Mouse (Mus musculus): ENCODE data around the gene Tomt.
A peak's percentile ranks its signal among the peaks of the same experiment; 100 is the strongest.

Gene Tomt

GRCm38 (mm10) chr7:101860978-101861377 lies 45.2 kb downstream of the Tomt start:
- DNase-seq (ENCODE audit: low read depth in 1 of 2, low spot score in 2 of 2) = no peak

- DNase-seq (ENCODE audit: low read depth in 1 of 2, low spot score in 2 of 2) = peak in 1 of 2 experiments; percentile 37
Observed at GRCm38 (mm10) chr7:101858362-101858761, 47.8 kb downstream of the Tomt start.

- DNase-seq (ENCODE audit: low read depth in 1 of 2, low spot score in 2 of 2) = no peak
Observed at GRCm38 (mm10) chr7:101857094-101857493, 49.1 kb downstream of the Tomt start, which contains the start of gene Folr2. TSS of gene Folr2 (minus strand) at chr7:101857194.

- DNase-seq (ENCODE audit: low read depth in 1 of 2, low spot score in 2 of 2) = no peak
Observed at GRCm38 (mm10) chr7:101853816-101854215, 52.3 kb downstream of the Tomt start.

- DNase-seq (ENCODE audit: low read depth in 1 of 2, low spot score in 2 of 2) = no peak
Observed at GRCm38 (mm10) chr7:101852846-101853245, 53.3 kb downstream of the Tomt start.

- DNase-seq (ENCODE audit: low read depth in 1 of 2, low spot score in 2 of 2) = no peak
Observed at GRCm38 (mm10) chr7:101851689-101852088, 54.5 kb downstream of the Tomt start.

Data from monocyte, adult 2 months (primary cell).